Mouse (Mus musculus) effector memory CD4-positive, alpha-beta T cell, adult 7 months (primary cell): ENCODE results near the gene 4933406M09Rik. TPM values are rescaled to one million over a fixed set of nuclear protein-coding genes. Genes with fewer than 3 reads are reported as not detected.

Source experiments
- polyA plus RNA-seq: library from polyadenylated mRNA; unstranded; fragments of 100-300 nt; shearing (Covaris generic); gene quantifications from one replicate; pipeline ENCODE4 v1.2.1, GENCODE M21; 2017

4933406M09Rik gene
- not detected for polyA plus RNA-seq

DNA sequence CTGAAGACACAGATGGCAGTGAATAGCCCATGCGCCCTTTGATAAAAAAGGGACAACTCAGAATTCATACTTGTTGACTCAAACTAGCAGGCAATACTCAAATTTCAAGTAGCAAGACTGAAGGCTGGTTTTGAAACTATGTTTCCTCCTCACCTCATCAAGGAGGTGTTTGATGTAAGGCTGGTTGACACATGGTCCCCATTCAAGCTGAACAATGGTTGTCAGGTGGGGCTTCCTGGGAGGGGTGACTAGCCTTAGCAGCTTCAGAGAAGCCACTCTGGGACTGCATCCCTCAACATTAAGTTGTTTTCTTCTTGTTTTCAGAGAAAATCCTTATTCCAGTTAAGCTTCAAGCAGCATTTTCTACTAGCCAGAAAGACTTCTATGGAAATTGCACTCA lies at the start of gene 4933406M09Rik:
TSS of gene 4933406M09Rik (plus strand) at position 275 of the 400 bp plus-strand sequence.

DNA sequence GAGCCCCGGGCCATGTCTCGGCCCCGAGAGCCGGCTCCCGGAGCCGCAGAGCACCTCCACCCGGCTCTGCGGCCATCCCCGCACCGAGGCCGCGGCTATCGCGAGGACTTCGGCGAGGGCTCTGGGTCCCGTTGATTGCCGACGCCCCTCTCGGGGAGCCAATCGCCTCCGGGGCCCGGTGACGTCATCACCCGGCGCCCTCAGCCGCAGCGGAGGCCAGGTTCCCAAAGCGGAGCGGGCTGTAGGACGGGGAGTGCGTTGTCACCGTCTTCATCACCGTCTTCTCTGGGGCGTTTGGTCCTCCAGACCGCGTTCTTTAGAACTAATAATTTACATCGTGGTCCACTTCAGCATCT lies 23.9 kb upstream of the 4933406M09Rik start, which contains the start of gene Tmem183a:
TSS of gene Tmem183a (minus strand) at position 123 of the 356 bp plus-strand sequence.

DNA sequence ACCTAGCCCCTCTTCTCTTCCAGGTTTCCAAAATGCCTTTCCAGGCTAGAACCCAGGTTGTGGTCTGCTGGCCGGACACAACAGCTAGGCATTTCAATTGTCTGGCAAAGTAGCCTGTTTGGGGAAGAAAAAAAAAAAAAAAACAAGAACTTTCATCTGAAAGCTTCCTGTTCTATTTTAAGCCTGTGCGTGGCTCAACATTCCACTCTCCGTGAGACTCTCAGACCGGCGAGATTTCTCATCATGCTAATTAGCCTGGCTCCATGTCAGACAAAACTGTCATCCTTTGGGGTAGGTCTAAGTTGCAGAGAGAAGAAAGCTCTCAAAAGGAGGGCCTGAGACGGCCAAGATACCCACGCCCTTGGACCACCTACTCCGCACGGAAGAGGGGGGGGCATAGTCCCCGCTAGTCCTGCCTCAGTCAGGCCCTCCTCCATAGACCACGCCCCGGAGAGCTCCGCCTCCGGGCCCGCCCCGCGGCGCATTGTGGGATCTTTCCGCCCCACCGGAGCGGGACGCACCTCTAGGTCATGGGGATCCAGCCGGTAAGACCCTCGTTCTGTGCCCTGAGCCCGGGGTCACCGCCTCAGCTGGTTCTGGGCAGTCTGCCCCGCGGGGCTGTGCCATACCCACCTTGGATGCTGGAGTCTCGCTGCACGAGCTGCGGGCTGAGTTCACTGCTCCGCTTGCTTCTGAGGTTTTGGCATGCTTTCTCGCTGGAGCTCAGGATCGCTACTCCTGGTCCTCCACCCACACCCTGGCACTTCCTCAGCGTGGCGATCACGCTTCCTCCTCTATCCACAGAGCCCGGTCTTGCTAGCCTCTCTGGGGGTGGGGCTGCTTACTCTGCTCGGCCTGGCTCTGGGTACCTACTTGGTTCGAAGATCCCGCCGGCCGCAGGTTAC lies 20.0 kb downstream of the 4933406M09Rik start, which contains the start of gene Cyb5r1:
TSS of gene Cyb5r1 (plus strand) at position 51 of the 905 bp plus-strand sequence.

DNA sequence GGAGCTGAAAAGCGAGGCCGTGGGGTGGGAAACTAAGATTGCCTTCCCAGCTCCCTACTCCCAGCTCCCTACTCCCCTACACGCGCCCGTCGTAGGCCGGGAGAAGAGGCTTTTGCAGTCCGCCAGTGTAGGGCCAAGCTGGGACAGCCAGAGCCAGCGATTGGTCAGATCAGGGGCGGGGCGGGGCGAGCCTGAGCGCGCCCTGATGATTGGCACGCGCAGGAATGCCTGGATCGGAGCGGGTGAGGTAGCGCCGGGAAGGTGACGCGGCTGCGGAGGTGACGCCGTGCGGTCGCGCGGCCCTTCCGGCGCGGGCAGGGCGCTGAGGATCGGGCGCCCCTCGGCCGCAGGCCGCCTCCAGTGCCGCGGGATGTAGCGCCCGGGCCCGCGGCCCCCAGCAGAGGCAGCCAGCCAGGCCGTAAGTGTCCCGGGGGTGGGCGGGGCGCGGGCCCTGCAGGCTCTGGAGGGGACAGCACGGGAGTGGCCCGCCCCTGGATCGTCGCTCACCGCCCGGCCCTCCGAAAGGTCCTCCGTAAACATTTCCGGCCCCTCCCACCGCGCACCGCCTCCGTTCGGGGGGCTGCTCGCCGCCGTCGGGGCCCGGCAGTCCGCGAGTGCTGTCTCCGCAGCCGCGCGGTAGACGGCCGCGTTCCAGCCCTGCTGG lies 29.6 kb downstream of the 4933406M09Rik start, which contains the start of gene Adipor1:
TSS of gene Adipor1 (plus strand) at position 211 of the 664 bp plus-strand sequence.

Other genes starting within 250 kb of the 4933406M09Rik start
- 0.83 TPM for gene Chil1, start 203.8 kb upstream of the 4933406M09Rik start, polyA plus RNA-seq
- gene Mybph, start 192.5 kb upstream of the 4933406M09Rik start, polyA plus RNA-seq: not detected
- gene Adora1, start 150.5 kb upstream of the 4933406M09Rik start, polyA plus RNA-seq: 0.16 TPM
- not detected for gene Myog, start 96.0 kb upstream of the 4933406M09Rik start, polyA plus RNA-seq
- not detected for gene Ppfia4, start 53.0 kb upstream of the 4933406M09Rik start, polyA plus RNA-seq
- gene Tmem183a, start 24.0 kb upstream of the 4933406M09Rik start, polyA plus RNA-seq: 112 TPM
- 23.7 TPM for gene Cyb5r1, start 19.6 kb downstream of the 4933406M09Rik start, polyA plus RNA-seq
- 119 TPM for gene Adipor1, start 29.4 kb downstream of the 4933406M09Rik start, polyA plus RNA-seq
- gene Klhl12, start 69.6 kb downstream of the 4933406M09Rik start, polyA plus RNA-seq: 24.5 TPM
- gene Rabif, start 108.7 kb downstream of the 4933406M09Rik start, polyA plus RNA-seq: 30.5 TPM
- not detected for gene Mgat4e, start 163.7 kb downstream of the 4933406M09Rik start, polyA plus RNA-seq
- gene Kdm5b, start 174.2 kb downstream of the 4933406M09Rik start, polyA plus RNA-seq: 33.5 TPM